Mouse (Mus musculus) CH12.LX (cell line): ENCODE results near the gene Pnliprp1. TPM values are rescaled to one million over a fixed set of nuclear protein-coding genes. Genes with fewer than 3 reads are reported as not detected.

Experiments
- DNase-seq: peaks from one replicate; pipeline ENCODE4 v3.0.0-alpha.2; 2013; ENCODE audit errors: extremely low read depth
- H3K27ac ChIP-seq: 2 replicates; pipeline ENCODE4 v1.5.1; 2012; ENCODE audit warnings: low read depth, mild to moderate bottlenecking, control low read depth, moderate library complexity; ENCODE audit not compliant: insufficient read depth
- H3K27me3 ChIP-seq: replicated peaks from 2 replicates; pipeline ENCODE3; 2012; ENCODE audit warnings: inconsistent platforms
- H3K36me3 ChIP-seq, 2 experiments: replicated peaks in 1 of 2; 2 replicates each; pipeline versions ENCODE3 to v1.6.1; 2012; ENCODE audit warnings: inconsistent platforms in 1 of 2, low read length in 1 of 2, mild to moderate bottlenecking in 1 of 2, mixed read lengths in 1 of 2, moderate library complexity in 1 of 2; ENCODE audit not compliant: control insufficient read depth in 1 of 2, insufficient read depth in 1 of 2
- H3K4me1 ChIP-seq, 2 experiments: 2 replicates each; pipeline ENCODE4 v1.6.1; 2012; ENCODE audit warnings: inconsistent platforms in 1 of 2, moderate library complexity in 1 of 2; ENCODE audit not compliant: insufficient read depth in 2 of 2, control insufficient read depth in 1 of 2
- H3K4me2 ChIP-seq: 2 replicates; pipeline ENCODE4 v1.6.1; 2012; ENCODE audit warnings: low read depth, mild to moderate bottlenecking, control low read depth; ENCODE audit not compliant: poor library complexity, insufficient read depth, severe bottlenecking
- H3K4me3 ChIP-seq, 3 experiments: fragments of 150-350 bp in 1 of 3; sonication (generic) in 1 of 3; replicated peaks in 1 of 3; 2 replicates each; pipeline versions ENCODE3 to v1.5.1; 2011 to 2012; ENCODE audit warnings: low read depth in 2 of 3, low read length in 2 of 3, mild to moderate bottlenecking in 2 of 3, moderate library complexity in 2 of 3, control low read depth in 1 of 3, improper control_type of control experiment in 1 of 3, inconsistent platforms in 1 of 3, mixed read lengths in 1 of 3; ENCODE audit not compliant: poor library complexity in 1 of 3
- H3K79me2 ChIP-seq: replicated peaks from 2 replicates; pipeline ENCODE4 v1.6.1; 2012; ENCODE audit warnings: mild to moderate bottlenecking, moderate library complexity; ENCODE audit not compliant: control insufficient read depth, poor library complexity, insufficient read depth, severe bottlenecking; ENCODE audit errors: extremely low read depth
- H3K9ac ChIP-seq: 2 replicates; pipeline ENCODE4 v1.6.1; 2012; ENCODE audit warnings: low read depth, mild to moderate bottlenecking, control low read depth, moderate library complexity; ENCODE audit not compliant: insufficient read depth
- H3K9me3 ChIP-seq: replicated peaks from 2 replicates; pipeline ENCODE3; 2012; ENCODE audit warnings: low read length, inconsistent platforms, mixed read lengths
- BHLHE40 ChIP-seq: IDR thresholded peaks from 2 replicates; pipeline ENCODE4 v1.6.1; 2011; ENCODE audit warnings: mild to moderate bottlenecking, low read depth, low read length, improper control_type of control experiment
- CHD2 ChIP-seq: IDR thresholded peaks from 2 replicates; pipeline ENCODE4 v1.6.1; 2011; ENCODE audit warnings: low read length, improper control_type of control experiment
- CTCF ChIP-seq, 2 experiments: IDR thresholded peaks in 1 of 2; conservative IDR thresholded peaks in 1 of 2; 2 replicates each; pipeline ENCODE4 v1.5.1; 2011 to 2012; ENCODE audit warnings: low read depth in 2 of 2, low read length in 2 of 2, improper control_type of control experiment in 1 of 2, inconsistent platforms in 1 of 2, mild to moderate bottlenecking in 1 of 2, moderate library complexity in 1 of 2
- HCFC1 ChIP-seq: IDR thresholded peaks from 2 replicates; pipeline ENCODE4 v1.6.1; 2012; ENCODE audit warnings: low read depth, mild to moderate bottlenecking, inconsistent platforms, low read length, improper control_type of control experiment
- IRF4 ChIP-seq: IDR thresholded peaks from 2 replicates; pipeline ENCODE4 v1.6.1; 2014; ENCODE audit warnings: low read depth, mild to moderate bottlenecking, inconsistent platforms, low read length, improper control_type of control experiment
- JUND ChIP-seq: conservative IDR thresholded peaks from 2 replicates; pipeline ENCODE4 v1.6.1; 2011; ENCODE audit warnings: low read depth, low read length, improper control_type of control experiment
- KAT2A ChIP-seq: IDR thresholded peaks from 2 replicates; pipeline ENCODE4 v1.6.1; 2012; ENCODE audit warnings: low read length, improper control_type of control experiment, inconsistent platforms; ENCODE audit not compliant: insufficient replicate concordance
- MAFK ChIP-seq: IDR thresholded peaks from 2 replicates; pipeline ENCODE4 v1.6.1; 2011; ENCODE audit warnings: low read length, improper control_type of control experiment; ENCODE audit not compliant: insufficient replicate concordance
- MAZ ChIP-seq: IDR thresholded peaks from 2 replicates; pipeline ENCODE4 v1.6.1; 2012; ENCODE audit warnings: low read depth, mild to moderate bottlenecking, inconsistent platforms, low read length, improper control_type of control experiment, moderate library complexity
- MEF2A ChIP-seq: IDR thresholded peaks from 2 replicates; pipeline ENCODE4 v1.6.1; 2014; ENCODE audit warnings: low read depth, mild to moderate bottlenecking, inconsistent platforms, low read length, improper control_type of control experiment, borderline replicate concordance
- MXI1 ChIP-seq: IDR thresholded peaks from 2 replicates; pipeline ENCODE4 v1.6.1; 2011; ENCODE audit warnings: mild to moderate bottlenecking, low read depth, low read length, improper control_type of control experiment
- MYC ChIP-seq: IDR thresholded peaks from 2 replicates; pipeline ENCODE4 v1.6.1; 2011; ENCODE audit warnings: low read depth, mild to moderate bottlenecking, improper control_type of control experiment, low read length
- NELFE ChIP-seq: IDR thresholded peaks from 2 replicates; pipeline ENCODE4 v1.6.1; 2011; ENCODE audit warnings: low read depth, low read length, improper control_type of control experiment
- NRF1 ChIP-seq: IDR thresholded peaks from 2 replicates; pipeline ENCODE4 v1.6.1; 2014; ENCODE audit warnings: low read depth, mild to moderate bottlenecking, inconsistent platforms, low read length, improper control_type of control experiment, moderate library complexity
- SIN3A ChIP-seq: IDR thresholded peaks from 2 replicates; pipeline ENCODE4 v1.6.1; 2012; ENCODE audit warnings: low read length, improper control_type of control experiment, inconsistent platforms
- SMC3 ChIP-seq: IDR thresholded peaks from 2 replicates; pipeline ENCODE4 v1.6.1; 2011; ENCODE audit warnings: low read depth, low read length, improper control_type of control experiment
- TCF12 ChIP-seq: IDR thresholded peaks from 2 replicates; pipeline ENCODE4 v1.6.1; 2014; ENCODE audit warnings: low read depth, mild to moderate bottlenecking, inconsistent platforms, low read length, improper control_type of control experiment
- UBTF ChIP-seq: IDR thresholded peaks from 2 replicates; pipeline ENCODE4 v1.6.1; 2012; ENCODE audit warnings: low read depth, mild to moderate bottlenecking, inconsistent platforms, low read length, improper control_type of control experiment, moderate library complexity
- USF1 ChIP-seq: IDR thresholded peaks from 2 replicates; pipeline ENCODE4 v1.6.1; 2014; ENCODE audit warnings: low read depth, mild to moderate bottlenecking, inconsistent platforms, low read length, improper control_type of control experiment
- ZC3H11A ChIP-seq: IDR thresholded peaks from 2 replicates; pipeline ENCODE4 v1.6.1; 2012; ENCODE audit warnings: low read depth, mild to moderate bottlenecking, inconsistent platforms, low read length, improper control_type of control experiment
- ZKSCAN1 ChIP-seq: IDR thresholded peaks from 2 replicates; pipeline ENCODE4 v1.6.1; 2012; ENCODE audit warnings: low read depth, inconsistent platforms, low read length, improper control_type of control experiment, borderline replicate concordance
- dilution Hi-C: fragments of 300-500 bp; cut with MboI; formaldehyde crosslinking; loops from 2 replicates; pipeline ENCODE4 v1.14.3; 2020; ENCODE audit warnings: low sequenced_read_pairs; ENCODE audit not compliant: extremely low pct_unique_long_range_greater_than_20kb, extremely low pct_ligation_motif_present
- in situ Hi-C: fragments of 300-500 bp; cut with MboI; formaldehyde crosslinking; loops from 3 replicates; pipeline ENCODE4 v1.14.3; 2019; ENCODE audit warnings: low sequenced_read_pairs, low pct_ligation_motif_present, low pct_unique_long_range_greater_than_20kb, mixed read lengths
- polyA plus RNA-seq: library from polyadenylated mRNA; unstranded; fragments of >175 nt; gene quantifications from 2 replicates; pipeline ENCODE4 v1.2.1, GENCODE M21; 2012; ENCODE audit warnings: low read depth; ENCODE audit not compliant: insufficient read length
- total RNA-seq, 2 experiments: library from RNA; depleted of rRNA; stranded (reverse); fragments of 300-350 nt in 1 of 2; fragments of >200 nt in 1 of 2; gene quantifications; 2 replicates each; pipeline ENCODE4 v1.2.3; 2012 to 2014

Gene Pnliprp1
- total and polyA plus RNA-seq, 3 experiments: not detected

DNA sequence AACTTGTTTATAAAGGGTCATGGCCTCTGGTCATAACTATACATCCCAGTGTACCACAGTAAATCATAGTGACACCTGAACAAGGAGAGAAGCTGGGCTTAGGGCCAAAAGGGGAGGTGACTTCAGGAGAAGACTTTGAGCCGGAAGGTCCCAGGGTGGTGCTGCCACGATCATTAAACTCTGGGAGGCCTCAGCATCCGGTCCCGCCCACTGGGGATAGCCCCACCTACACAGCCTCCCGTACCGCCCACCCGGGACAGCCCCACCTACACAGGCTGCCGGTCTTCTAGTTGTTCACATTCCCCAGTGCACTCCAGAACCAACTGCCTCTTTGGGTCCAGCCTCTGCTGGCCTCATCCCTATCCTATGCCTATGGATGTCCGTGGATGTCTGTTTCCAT is 30.7 kb downstream of the Pnliprp1 start, which contains the start of gene Pnliprp2:
TSS of gene Pnliprp2 (plus strand) at position 297 of the 400 bp plus-strand sequence.
- TF ChIP-seq BHLHE40: no peak
- TF ChIP-seq ZC3H11A: no peak
- TF ChIP-seq MAZ: no peak
- TF ChIP-seq IRF4: no peak
- Histone ChIP-seq H3K9me3 (peaks cover 2% of the 10 kb centered on the region), H3K4me2 (no peak within 1 kb of the TSS), H3K27ac (no peak within 1 kb of the TSS), H3K79me2 (no peaks in the 10 kb centered on the region), H3K4me1 (peaks cover 0 to 7% of the 10 kb centered on the region in 2 experiments; a peak in 1 of 4 replicates), H3K9ac (no peak within 1 kb of the TSS), H3K4me3 (no peak within 1 kb of the TSS), H3K27me3 (no peaks in the 10 kb centered on the region), H3K36me3 (no peaks in the 10 kb centered on the region)
- in situ Hi-C loops (no loop called here), dilution Hi-C loops (no loop called here)
- DNase-seq: no peak

DNA sequence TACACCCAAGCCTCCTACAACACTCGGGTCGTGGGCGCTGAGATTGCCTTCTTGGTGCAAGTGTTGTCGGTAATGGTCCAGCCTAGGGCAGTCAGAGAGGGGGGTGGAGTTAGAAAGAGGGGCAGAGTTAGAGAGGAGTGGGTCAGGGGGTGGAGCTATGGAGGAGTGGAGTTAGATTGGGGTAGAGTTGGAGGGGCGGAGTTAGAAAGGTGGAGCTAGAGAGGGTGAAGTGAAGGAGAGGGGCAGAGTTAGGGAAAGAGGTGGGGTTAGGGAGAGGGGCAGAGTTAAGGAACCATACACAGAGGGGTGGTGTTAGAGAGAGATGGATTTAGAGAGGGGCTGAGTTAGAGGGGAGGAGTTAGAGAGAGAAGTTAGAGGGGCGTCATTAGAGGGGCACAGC is 33.6 kb downstream of the Pnliprp1 start:
- Histone ChIP-seq H3K4me3 (no peak overlapping the region), H3K9ac (no peak overlapping the region), H3K79me2 (no peaks in the 10 kb centered on the region), H3K27me3 (no peaks in the 10 kb centered on the region), H3K4me2 (no peak overlapping the region), H3K4me1 (peaks cover 8 to 14% of the 10 kb centered on the region in 2 experiments; a peak in 3 of 4 replicates), H3K27ac (no peak overlapping the region), H3K36me3 (no peaks in the 10 kb centered on the region), H3K9me3 (peaks cover 2% of the 10 kb centered on the region)
- no peak for DNase-seq
- dilution Hi-C loops (no loop called here), in situ Hi-C loops (no loop called here)
- TF ChIP-seq CHD2 (no peak), NRF1 (no peak), KAT2A (no peak), NELFE (no peak), IRF4 (no peak), MEF2A (no peak), SMC3 (no peak), ZKSCAN1 (no peak), UBTF (no peak), CTCF (conservative IDR thresholded peaks at IDR 0.05 in 1 of 2, IDR thresholded peaks at IDR 0.05 in 1 of 2; ENCODE audit: low read depth in 2 of 2, low read length in 2 of 2) (no peak), TCF12 (no peak), BHLHE40 (no peak), MXI1 (no peak), SIN3A (no peak), USF1 (no peak), MYC (no peak), ZC3H11A (no peak), JUND (no peak), MAFK (no peak), HCFC1 (no peak)
